Mouse (Mus musculus) left cerebral cortex, postnatal 10 days (tissue): Measurements from ENCODE around the gene Aldh3a2. TPM values are rescaled to one million over a fixed set of nuclear protein-coding genes. Genes with fewer than 3 reads are reported as not detected.
"Not testable (repeated sequence)": the region's sequence is repeated elsewhere in the genome, so short reads cannot be mapped to it uniquely, and the experiment has no call there.

Experiments used
- DNase-seq, 2 experiments: peaks; one replicate each; pipeline ENCODE4 v3.0.0; 2021 to 2022; ENCODE audit warnings: low spot score in 2 of 2, mixed read lengths in 1 of 2; ENCODE audit errors: extremely low spot score in 1 of 2
- intact Hi-C: fragments of 180-260 bp; cut with DNase I; formaldehyde crosslinking; loops from one replicate; pipeline ENCODE4 v1.15.1; 2025
- total RNA-seq, 2 experiments: library from RNA; stranded (reverse); gene quantifications; 2 replicates each; pipeline ENCODE4 v1.2.3; 2021

Gene Aldh3a2
- total RNA-seq, result 10 to 100 TPM; 50.7 to 51.7 TPM

DNA sequence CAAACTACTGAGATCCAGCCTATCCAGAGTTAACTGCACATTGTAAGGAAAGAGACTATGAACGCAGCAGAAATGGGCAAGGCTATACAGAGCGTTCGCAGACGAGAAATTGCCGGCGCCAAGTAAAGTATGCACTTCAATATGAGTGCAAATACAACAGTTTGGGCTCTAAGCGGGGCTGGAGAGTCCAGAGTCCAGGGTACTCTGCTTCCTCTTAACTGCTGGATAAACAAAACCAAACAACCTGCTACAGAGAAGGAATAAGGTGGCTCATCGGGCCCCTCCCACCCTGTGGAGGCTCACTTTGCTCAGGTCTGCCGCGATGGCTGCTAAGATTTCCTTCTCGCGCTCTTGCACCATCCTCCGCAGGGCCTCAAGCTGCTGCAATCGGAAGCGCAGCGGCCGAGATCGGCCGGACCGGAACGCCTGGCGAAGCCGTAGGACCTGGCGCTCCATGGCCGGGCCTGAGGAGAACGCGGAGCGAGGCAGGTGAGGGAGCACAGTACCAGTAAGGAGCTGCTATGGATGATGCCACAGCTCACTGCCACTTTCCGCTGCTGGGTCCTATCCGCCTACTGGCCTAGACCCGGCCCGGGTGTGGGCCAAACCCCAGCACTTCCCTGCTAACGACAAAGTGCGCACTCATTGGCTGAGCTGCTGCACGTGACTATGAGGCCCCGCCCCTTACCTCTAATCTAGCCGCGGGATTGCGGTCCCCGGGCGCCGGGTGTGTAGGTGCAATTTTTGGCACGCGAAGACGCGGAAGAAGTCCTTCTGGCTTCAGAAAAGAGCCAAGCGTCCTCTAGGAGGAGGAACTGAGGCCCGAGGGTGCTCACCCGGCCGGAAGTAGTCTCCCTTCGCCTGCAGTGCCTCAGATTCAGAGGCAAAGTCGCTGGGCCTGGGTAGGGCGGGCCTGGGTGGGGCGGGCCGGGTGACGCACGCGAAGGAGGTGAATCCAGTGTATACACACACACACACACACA lies at the start of gene Aldh3a2:
Gene Aldh3a2 (minus strand): TSS at position 914 of the 983 bp plus-strand sequence.
- DNase-seq, result peak; percentile 89 to 95
- intact Hi-C loops, result loop anchor here (5.0 kb wide), 1 partner anchor 140 kb away; no protein-coding TSS in a partner anchor

GRCm38 (mm10) chr11:61316864-61317263 lies 49.6 kb upstream of the Aldh3a2 start:
- DNase-seq, result no peak

GRCm38 (mm10) chr11:61310321-61310720 lies 43.1 kb upstream of the Aldh3a2 start:
- DNase-seq, result no peak
- intact Hi-C loops, result no loop called here

More at GRCm38 (mm10) chr11:61316864-61317263, 49.6 kb upstream of the Aldh3a2 start:
- intact Hi-C loops, result no loop called here

DNA sequence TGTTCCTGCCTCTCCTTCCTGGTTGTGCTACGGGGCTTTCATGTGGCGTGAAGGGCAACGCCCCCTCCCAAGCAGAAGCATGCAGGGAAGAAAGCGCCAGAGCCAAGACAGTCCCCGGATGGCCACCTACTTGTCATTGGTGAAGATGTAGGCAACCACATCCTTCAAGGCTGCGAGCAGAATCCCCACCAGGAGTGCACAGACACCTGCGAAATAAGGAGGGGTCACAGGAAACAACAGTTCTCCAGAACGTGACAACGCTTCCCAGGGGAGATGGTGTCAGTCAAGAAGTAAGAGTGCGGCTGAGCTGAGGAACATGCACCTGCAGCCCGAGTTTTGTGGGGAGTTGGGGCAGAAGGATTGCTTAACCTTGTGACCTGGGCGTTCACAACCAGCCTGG lies 42.6 kb upstream of the Aldh3a2 start:
- intact Hi-C loops, result no loop called here
- no peak for DNase-seq

DNA sequence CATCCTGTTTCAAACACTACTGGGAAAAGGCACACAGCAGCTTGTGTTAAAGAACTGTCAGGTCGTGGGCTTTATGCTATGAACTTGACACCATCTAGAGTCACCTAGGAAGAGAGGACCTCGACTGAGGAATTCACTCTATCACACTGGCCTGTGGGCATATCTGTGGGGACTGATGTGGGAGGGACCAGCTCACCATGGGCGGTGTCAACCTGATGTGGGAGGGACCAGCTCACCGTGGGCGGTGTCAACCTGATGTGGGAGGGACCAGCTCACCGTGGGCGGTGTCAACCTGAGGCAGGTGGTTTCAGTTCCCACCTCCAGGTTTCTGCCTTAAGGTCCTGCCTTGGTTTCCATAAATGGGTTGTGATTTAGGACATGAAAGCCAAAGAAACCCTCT lies 40.5 kb upstream of the Aldh3a2 start:
- intact Hi-C loops, result no loop called here
- DNase-seq, result no peak

GRCm38 (mm10) chr11:61305377-61305776 lies 38.1 kb upstream of the Aldh3a2 start:
- no peak for DNase-seq
- intact Hi-C loops, result no loop called here

DNA sequence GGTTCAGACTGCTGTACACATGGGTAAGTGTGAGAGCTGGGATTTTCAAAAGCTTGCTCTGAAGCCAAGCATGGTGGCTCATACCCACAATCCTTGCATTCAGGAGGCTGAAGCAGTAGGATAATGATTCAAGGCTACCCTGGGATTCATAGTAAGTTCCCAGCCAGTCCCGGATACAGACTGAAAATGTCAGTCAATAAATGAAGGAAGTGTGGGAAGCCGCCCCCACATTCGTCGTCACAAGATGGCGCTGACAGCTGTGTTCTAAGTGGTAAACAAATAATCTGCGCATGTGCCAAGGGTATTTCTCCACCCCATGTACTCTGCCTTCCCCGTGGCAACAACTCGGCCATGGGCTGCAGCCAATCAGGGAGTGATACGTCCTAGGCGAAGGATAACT lies 37.3 kb upstream of the Aldh3a2 start:
- intact Hi-C loops, DNase-seq: not testable (repeated sequence)

GRCm38 (mm10) chr11:61300716-61301392 lies 33.6 kb upstream of the Aldh3a2 start:
- intact Hi-C loops, result no loop called here
- DNase-seq, result no peak

GRCm38 (mm10) chr11:61300205-61300604 lies 32.9 kb upstream of the Aldh3a2 start:
- DNase-seq, result no peak
- intact Hi-C loops, result no loop called here

- intact Hi-C loops, result no loop called here
- DNase-seq, result no peak
These were observed 30.6 kb upstream of the Aldh3a2 start for GRCm38 (mm10) chr11:61297901-61298300.

- DNase-seq, result no peak
- intact Hi-C loops, result no loop called here
These were observed 30.1 kb upstream of the Aldh3a2 start for GRCm38 (mm10) chr11:61297326-61297725.

GRCm38 (mm10) chr11:61296556-61296955 lies 29.3 kb upstream of the Aldh3a2 start:
- intact Hi-C loops, result no loop called here
- DNase-seq, result no peak

DNA sequence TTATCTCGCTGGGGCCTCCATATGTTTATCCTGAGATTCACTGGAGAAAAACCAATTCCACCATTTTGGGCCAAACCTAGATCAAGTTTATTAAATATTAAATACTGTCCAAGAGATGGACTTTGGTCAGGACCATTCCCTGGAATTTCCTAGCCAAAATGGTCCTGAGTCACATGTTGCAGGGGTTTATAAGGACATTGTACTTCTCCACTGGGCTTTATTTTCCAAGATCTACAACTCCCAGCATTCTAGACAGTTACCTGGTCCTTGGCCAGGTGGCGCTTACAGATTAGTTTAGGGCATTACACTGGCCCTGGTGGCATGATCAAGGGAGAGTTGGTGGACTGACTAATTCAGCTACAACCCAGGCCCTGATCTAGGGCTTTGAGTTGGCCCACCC lies 28.3 kb upstream of the Aldh3a2 start:
- no peak for DNase-seq
- intact Hi-C loops, result no loop called here

GRCm38 (mm10) chr11:61294431-61294830 lies 27.2 kb upstream of the Aldh3a2 start:
- DNase-seq, result no peak
- intact Hi-C loops, result no loop called here

- DNase-seq, result no peak
- intact Hi-C loops, result no loop called here
These were observed 26.0 kb upstream of the Aldh3a2 start for GRCm38 (mm10) chr11:61293251-61293650.

GRCm38 (mm10) chr11:61284323-61284722 lies 17.1 kb upstream of the Aldh3a2 start:
- intact Hi-C loops, result no loop called here
- DNase-seq, result no peak

GRCm38 (mm10) chr11:61283414-61284049 lies 16.3 kb upstream of the Aldh3a2 start:
- intact Hi-C loops, result no loop called here
- DNase-seq, result no peak

DNA sequence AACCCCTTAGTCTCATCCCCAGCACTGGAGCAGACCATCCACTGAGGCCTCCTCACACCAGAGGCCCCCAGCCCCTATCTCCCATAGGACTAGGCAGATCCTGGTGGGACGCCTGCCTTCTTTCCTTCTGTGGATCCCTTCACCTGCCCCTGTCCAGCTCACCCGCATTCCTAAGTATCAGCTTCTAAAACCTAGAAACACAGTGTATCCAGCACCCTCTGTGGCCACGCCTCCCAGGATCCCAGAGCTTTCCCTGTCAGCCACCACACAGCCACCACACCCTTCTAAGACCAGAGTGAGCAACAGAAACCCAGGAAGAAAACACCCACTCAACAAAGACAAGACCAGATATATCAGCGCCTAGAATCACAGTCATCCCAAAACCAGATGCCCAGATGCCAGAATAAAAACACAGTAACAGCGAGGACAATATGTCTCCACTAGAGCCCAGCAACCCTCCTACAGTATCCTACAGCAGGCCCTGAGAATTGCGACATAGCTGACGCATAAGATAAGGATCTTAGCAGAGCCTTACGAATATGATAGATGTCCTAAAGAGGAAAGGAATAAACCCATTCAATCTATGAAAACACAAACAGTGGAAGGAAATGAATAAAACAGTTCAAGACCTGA lies 11.3 kb upstream of the Aldh3a2 start:
- DNase-seq, result no peak
- intact Hi-C loops, result no loop called here

GRCm38 (mm10) chr11:61277937-61278336 lies 10.7 kb upstream of the Aldh3a2 start:
- DNase-seq, result no peak
- intact Hi-C loops, result no loop called here
